Mouse (Mus musculus): ENCODE measurements around the gene Ep300. TPM values are rescaled to one million over a fixed set of nuclear protein-coding genes. Genes with fewer than 3 reads are reported as not detected.

Gene Ep300
- total and polyA plus RNA-seq, 3 experiments: 11.6 to 45.2 (median 32.3) TPM

DNA sequence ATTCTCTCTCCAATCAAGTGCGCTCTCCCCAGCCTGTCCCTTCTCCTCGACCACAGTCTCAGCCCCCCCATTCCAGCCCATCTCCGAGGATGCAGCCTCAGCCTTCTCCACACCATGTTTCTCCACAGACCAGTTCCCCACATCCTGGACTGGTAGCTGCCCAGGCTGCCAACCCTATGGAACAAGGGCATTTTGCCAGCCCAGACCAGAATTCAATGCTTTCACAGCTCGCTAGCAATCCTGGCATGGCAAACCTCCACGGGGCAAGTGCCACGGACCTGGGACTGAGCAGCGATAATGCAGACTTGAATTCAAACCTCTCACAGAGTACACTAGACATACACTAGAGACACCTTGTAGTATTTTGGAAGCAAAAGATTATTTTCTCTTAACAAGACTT, 65.5 kb downstream of the Ep300 start:
- H3K4me3 ChIP-seq (ENCODE audit: control insufficient read depth in 1 of 2, insufficient read depth in 1 of 2, low read depth in 2 of 2, low read length in 2 of 2): no peak overlapping the region
- H3K79me2 ChIP-seq (ENCODE audit: control insufficient read depth, insufficient read depth, low read length, poor library complexity): no peaks in the 10 kb centered on the region
- H3K4me1 ChIP-seq (ENCODE audit: control insufficient read depth in 1 of 2, insufficient read depth in 2 of 2, low read length in 2 of 2): no peaks in the 10 kb centered on the region
- no peak overlapping the region for H3K27ac ChIP-seq (ENCODE audit: control insufficient read depth, low read depth, low read length)
- peaks cover 2 to 7% of the 10 kb centered on the region in 2 experiments; a peak in 3 of 4 replicates for H3K36me3 ChIP-seq (ENCODE audit: control insufficient read depth in 1 of 2, insufficient read depth in 2 of 2, low read length in 2 of 2)
- no peaks in the 10 kb centered on the region for H3K9me3 ChIP-seq (replicated peaks; ENCODE audit: insufficient read depth, low read length)
- no peak for DNase-seq (ENCODE audit: low read depth, low spot score)
- no peak overlapping the region for H3K9ac ChIP-seq (ENCODE audit: control insufficient read depth, low read depth, low read length, poor library complexity, severe bottlenecking)
- no peaks in the 10 kb centered on the region for H3K27me3 ChIP-seq (ENCODE audit: control insufficient read depth in 1 of 2, insufficient read depth in 2 of 2, low read length in 2 of 2)
- no peak for TF ChIP-seq TCF12 (IDR thresholded peaks at IDR 0.05; ENCODE audit: low read depth, low read length)
- no peak for TF ChIP-seq UBTF (IDR thresholded peaks at IDR 0.05; ENCODE audit: borderline replicate concordance, insufficient read depth, low read depth, low read length)
- TF ChIP-seq RCOR1 (IDR thresholded peaks at IDR 0.05; ENCODE audit: low read depth, low read length): no peak
- no peak for TF ChIP-seq ZMIZ1 (IDR thresholded peaks at IDR 0.05; ENCODE audit: low read depth, low read length)
- no peak for TF ChIP-seq KAT2A (conservative IDR thresholded peaks at IDR 0.05; ENCODE audit: low read depth, low read length)
- no peak for TF ChIP-seq EP300 (IDR thresholded peaks at IDR 0.05; ENCODE audit: low read depth in 1 of 2, low read length in 2 of 2)
- no peak for TF ChIP-seq MAFK (IDR thresholded peaks at IDR 0.05; ENCODE audit: borderline replicate concordance, low read depth, low read length)
- no peak for TF ChIP-seq E2F4 (IDR thresholded peaks at IDR 0.05; ENCODE audit: borderline replicate concordance, low read depth, low read length)
- TF ChIP-seq MYB (IDR thresholded peaks at IDR 0.05; ENCODE audit: low read depth, low read length): no peak
- no peak for TF ChIP-seq MYC (IDR thresholded peaks at IDR 0.05; ENCODE audit: low read depth, low read length)
- no peak for TF ChIP-seq ETS1 (IDR thresholded peaks at IDR 0.05; ENCODE audit: low read depth, low read length)
- no peak for TF ChIP-seq ZNF384 (IDR thresholded peaks at IDR 0.05; ENCODE audit: low read depth, low read length)
- TF ChIP-seq RAD21 (IDR thresholded peaks at IDR 0.05; ENCODE audit: low read depth, low read length): no peak
- no peak for TF ChIP-seq POLR2AphosphoS2 (IDR thresholded peaks at IDR 0.05; ENCODE audit: low read length)

GRCm38 (mm10) chr15:81661701-81662100, 76.5 kb downstream of the Ep300 start:
- Histone ChIP-seq H3K4me3 (ENCODE audit: control insufficient read depth in 1 of 2, insufficient read depth in 1 of 2, low read depth in 2 of 2, low read length in 2 of 2) (no peak overlapping the region), H3K4me1 (ENCODE audit: control insufficient read depth in 1 of 2, insufficient read depth in 2 of 2, low read length in 2 of 2) (peaks cover 6 to 9% of the 10 kb centered on the region in 2 experiments; a peak in 3 of 4 replicates), H3K27me3 (ENCODE audit: control insufficient read depth in 1 of 2, insufficient read depth in 2 of 2, low read length in 2 of 2) (no peaks in the 10 kb centered on the region), H3K36me3 (ENCODE audit: control insufficient read depth in 1 of 2, insufficient read depth in 2 of 2, low read length in 2 of 2) (peaks cover 0 to 5% of the 10 kb centered on the region in 2 experiments; a peak in 2 of 4 replicates), H3K27ac (ENCODE audit: control insufficient read depth, low read depth, low read length) (no peak overlapping the region), H3K9me3 (replicated peaks; ENCODE audit: insufficient read depth, low read length) (no peaks in the 10 kb centered on the region), H3K79me2 (ENCODE audit: control insufficient read depth, insufficient read depth, low read length, poor library complexity) (peaks cover 22% of the 10 kb centered on the region), H3K9ac (ENCODE audit: control insufficient read depth, low read depth, low read length, poor library complexity, severe bottlenecking) (no peak overlapping the region)
- TF ChIP-seq BHLHE40 (IDR thresholded peaks at IDR 0.05; ENCODE audit: borderline replicate concordance, low read depth, low read length) (no peak), TAL1 (IDR thresholded peaks at IDR 0.05; ENCODE audit: low read length) (no peak), HCFC1 (IDR thresholded peaks at IDR 0.05; ENCODE audit: low read depth, low read length) (no peak), RCOR1 (IDR thresholded peaks at IDR 0.05; ENCODE audit: low read depth, low read length) (no peak), GABPA (IDR thresholded peaks at IDR 0.05; ENCODE audit: low read depth, low read length) (no peak), ZKSCAN1 (IDR thresholded peaks at IDR 0.05; ENCODE audit: low read depth, low read length) (no peak), POLR2A (IDR thresholded peaks at IDR 0.05; ENCODE audit: control insufficient read depth in 1 of 2, insufficient read depth in 1 of 2, low read depth in 1 of 2, low read length in 2 of 2, poor library complexity in 1 of 2) (no peak), MYC (IDR thresholded peaks at IDR 0.05; ENCODE audit: low read depth, low read length) (no peak), SIN3A (IDR thresholded peaks at IDR 0.05; ENCODE audit: low read length) (no peak), MAFK (IDR thresholded peaks at IDR 0.05; ENCODE audit: borderline replicate concordance, low read depth, low read length) (no peak), CHD1 (IDR thresholded peaks at IDR 0.05; ENCODE audit: low read depth, low read length) (no peak), ZMIZ1 (IDR thresholded peaks at IDR 0.05; ENCODE audit: low read depth, low read length) (no peak), MAZ (IDR thresholded peaks at IDR 0.05; ENCODE audit: low read depth, low read length) (no peak)
- no peak for DNase-seq (ENCODE audit: low read depth, low spot score)
